Mouse (Mus musculus): ENCODE data around the gene Mlxip.

Mlxip gene

GRCm38 (mm10) chr5:123394303-123394956, at the start of gene Mlxip:
Gene Mlxip, plus strand, starts transcription at chr5:123394798.
- peak; percentile 82 for DNase-seq (ENCODE audit: low spot score)

GRCm38 (mm10) chr5:123344963-123345852, 49.4 kb upstream of the Mlxip start:
- peak; percentile 39 for DNase-seq (ENCODE audit: low spot score)

GRCm38 (mm10) chr5:123345853-123346654, 48.5 kb upstream of the Mlxip start:
- DNase-seq (ENCODE audit: low spot score), result peak; percentile 44

GRCm38 (mm10) chr5:123346701-123347270, 47.8 kb upstream of the Mlxip start:
- DNase-seq (ENCODE audit: low spot score), result no peak

- no peak for DNase-seq (ENCODE audit: low spot score)
These were observed 46.6 kb upstream of the Mlxip start for GRCm38 (mm10) chr5:123347985-123348384.

GRCm38 (mm10) chr5:123350386-123350785, 44.2 kb upstream of the Mlxip start:
- no peak for DNase-seq (ENCODE audit: low spot score)

GRCm38 (mm10) chr5:123355918-123356317, 38.7 kb upstream of the Mlxip start:
- DNase-seq (ENCODE audit: low spot score), result no peak

DNA sequence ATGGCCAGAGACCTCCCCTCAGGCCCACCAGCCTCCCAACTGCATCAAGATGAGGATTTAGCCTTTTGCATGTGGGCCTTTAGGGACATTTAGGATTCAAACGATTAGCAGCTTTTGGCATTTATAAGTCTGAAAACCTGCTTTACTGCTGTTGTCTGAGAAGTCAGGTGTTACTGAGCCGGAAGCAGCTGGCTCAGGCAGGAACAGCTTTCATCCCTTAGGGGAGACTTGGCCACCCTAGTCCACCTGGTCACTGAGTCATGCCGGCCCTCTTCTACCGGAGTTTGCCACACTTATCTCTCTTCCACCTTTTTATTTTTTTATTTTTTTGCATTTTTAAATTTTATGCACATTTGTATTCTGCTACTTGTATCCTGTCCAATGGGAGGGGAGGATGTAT, 37.3 kb upstream of the Mlxip start:
- DNase-seq (ENCODE audit: low spot score), result no peak

GRCm38 (mm10) chr5:123359431-123359830, 35.2 kb upstream of the Mlxip start:
- DNase-seq (ENCODE audit: low spot score), result no peak

GRCm38 (mm10) chr5:123362911-123363310, 31.7 kb upstream of the Mlxip start:
- no peak for DNase-seq (ENCODE audit: low spot score)

- DNase-seq (ENCODE audit: low spot score), result no peak
These were observed 30.2 kb upstream of the Mlxip start for GRCm38 (mm10) chr5:123364302-123364971.

DNA sequence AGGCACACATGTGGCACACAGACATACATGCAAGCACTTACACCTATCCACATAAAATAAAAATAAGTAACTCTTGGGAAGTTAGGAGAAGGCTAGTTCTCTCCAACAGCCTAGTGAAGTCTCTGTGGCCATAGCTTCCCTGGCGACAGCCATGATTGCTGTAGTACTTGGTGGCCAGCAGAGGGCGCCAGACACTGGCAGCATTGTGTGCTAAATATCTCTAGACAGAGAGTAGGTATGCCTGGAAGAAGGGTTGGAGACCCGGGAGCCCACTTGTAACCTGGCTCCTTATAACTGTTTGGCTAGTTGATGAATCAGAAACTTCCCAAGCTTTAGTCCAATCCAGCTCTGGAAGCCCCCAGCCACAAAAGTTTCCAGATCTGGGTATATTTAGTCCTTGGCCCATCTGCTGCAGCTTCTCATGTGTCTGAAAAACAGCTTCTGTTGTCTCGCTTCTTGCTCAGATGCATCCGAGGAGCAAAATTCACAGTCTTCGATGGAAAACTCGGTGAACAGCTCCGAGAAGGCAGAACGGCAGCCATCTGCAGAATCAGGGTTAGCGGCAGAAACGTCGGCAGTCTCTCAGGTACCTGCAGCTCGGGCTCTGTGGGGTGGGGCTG, 25.6 kb upstream of the Mlxip start:
- DNase-seq (ENCODE audit: low spot score), result no peak

- no peak for DNase-seq (ENCODE audit: low spot score)
These were observed 24.5 kb upstream of the Mlxip start for GRCm38 (mm10) chr5:123370049-123370448.

GRCm38 (mm10) chr5:123375262-123375661, 19.3 kb upstream of the Mlxip start:
- DNase-seq (ENCODE audit: low spot score), result no peak

GRCm38 (mm10) chr5:123375793-123376452, 18.7 kb upstream of the Mlxip start:
- DNase-seq (ENCODE audit: low spot score), result no peak

DNA sequence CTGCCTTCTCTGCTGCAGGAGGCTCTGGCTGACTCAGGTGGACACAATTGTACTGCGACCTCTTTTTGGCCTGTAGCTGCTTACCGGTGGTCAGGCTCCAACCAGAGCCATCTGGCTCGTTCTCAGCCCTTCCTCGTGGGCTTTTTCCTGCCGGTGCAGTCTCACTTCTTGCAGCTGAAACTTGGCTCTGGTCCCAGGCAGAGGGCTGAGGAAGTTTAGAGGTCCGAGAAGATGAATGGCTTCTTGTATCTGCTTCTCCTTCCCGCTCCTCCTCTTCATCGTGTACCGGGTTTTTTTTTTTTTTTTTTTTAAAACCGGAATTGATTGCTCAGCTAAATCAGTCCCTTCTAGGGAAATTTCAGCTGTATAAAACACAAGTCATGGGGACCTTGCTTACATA, 18.0 kb upstream of the Mlxip start:
- DNase-seq (ENCODE audit: low spot score), result peak; percentile 43

DNA sequence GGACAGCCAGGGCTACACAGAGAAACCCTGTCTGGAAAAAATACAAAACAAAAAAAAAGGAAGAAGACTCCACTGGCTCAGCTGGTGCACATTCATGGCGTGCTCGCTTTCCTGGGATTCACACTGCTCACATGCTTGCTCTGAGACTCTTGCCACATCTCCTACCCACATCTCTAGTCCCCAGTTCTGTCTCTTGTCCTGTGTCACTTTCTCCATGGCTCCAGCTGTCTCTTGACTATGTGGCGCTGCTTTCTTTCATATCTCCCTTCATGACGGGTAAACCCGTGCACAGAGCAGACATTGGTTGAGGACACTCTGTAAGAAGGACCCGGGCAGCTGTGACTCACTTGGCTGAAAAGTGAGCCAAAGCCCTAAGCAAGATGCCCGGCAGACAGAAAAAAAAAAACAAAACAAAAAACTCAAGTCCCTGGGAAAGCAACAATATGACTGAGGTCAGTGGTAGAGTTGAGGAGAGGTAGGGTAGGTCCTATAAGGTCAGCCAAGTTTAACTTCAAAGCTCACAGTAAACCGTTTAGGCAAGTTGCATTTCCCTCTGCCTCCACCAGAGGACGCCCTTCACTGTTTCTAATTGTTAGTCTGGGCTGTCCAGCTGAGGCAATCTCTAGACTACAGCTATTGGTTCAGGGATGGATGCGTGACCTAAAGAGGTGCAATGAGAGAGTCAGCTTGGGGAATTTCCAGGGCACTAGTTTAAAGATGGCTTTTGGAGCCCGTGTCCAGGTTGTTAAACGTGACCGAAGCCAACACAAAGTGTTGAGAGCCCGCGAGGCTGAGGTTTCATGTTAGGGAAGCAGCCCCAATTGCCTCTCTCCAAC, 17.3 kb upstream of the Mlxip start:
- DNase-seq (ENCODE audit: low spot score), result peak; percentile 53

DNA sequence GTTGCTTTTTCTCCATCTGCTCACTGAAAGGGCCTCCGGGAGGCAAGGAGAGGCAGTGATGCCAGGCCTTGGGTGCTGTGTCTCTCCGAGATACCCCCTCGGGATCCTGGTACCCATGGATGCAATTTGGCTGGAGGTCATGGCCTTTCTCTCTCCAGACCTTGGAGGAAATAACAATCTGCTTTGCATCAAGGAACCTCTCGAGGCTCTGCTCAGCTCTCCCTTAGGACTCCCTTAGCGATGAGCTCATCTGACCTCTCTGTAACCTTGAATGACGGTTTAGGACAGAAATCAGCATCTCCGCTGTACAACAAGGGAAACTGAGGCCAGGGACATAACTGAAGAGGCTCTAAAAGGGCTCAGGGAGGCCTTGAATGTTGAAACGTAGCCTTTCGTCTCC, 15.9 kb upstream of the Mlxip start:
- DNase-seq (ENCODE audit: low spot score), result no peak

DNA sequence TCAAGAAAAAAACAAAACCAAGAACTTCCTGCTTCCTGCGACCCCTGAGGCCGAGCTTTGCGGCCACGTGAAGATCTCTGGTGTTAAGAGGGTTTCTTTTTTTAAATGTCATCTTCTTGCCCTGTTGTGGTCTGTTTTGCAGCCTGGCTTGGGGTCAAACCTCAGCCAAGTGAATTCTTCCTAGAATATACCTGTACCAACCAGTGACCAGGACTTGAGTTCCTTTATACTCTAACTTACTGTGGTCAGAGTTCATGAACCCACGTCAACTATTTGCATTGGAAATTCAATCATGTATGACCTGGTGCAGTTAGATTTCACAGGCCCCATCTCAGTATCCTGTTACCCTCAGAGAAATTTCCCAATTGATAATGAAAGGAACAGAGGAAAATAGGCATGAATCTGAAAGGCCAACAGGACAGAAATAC, 15.1 kb upstream of the Mlxip start:
- no peak for DNase-seq (ENCODE audit: low spot score)

GRCm38 (mm10) chr5:123381968-123382367, 12.6 kb upstream of the Mlxip start:
- DNase-seq (ENCODE audit: low spot score), result no peak

Data from ovary, postnatal 10 days (tissue).